Mouse (Mus musculus): Measurements from ENCODE around the gene Arhgap8.

The Arhgap8 gene

DNA sequence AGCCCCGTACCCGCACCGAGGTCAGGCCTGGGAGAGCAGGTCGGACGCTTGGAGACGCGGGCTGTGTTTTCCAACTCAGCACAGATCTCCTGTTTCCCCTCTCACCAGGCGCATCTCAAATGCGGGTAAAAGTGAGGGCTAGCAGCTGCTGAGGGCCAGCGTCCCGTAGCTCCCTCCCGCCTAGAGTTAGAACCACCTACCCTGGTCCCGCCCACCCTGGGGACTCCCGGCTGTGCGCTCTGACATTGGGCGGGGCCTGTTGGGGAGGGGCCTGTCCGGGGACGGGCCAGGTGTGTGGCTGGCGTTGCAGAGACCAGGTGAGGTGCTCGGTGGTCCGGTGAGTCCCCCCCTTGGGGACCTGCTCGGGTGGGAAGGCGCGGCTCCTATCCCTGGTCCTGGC, at the start of gene Arhgap8:
Gene Arhgap8, plus strand, starts transcription at position 262 of the 400 bp plus-strand sequence.
- in situ Hi-C loops (cut with MseI, MboI), result no loop called here

DNA sequence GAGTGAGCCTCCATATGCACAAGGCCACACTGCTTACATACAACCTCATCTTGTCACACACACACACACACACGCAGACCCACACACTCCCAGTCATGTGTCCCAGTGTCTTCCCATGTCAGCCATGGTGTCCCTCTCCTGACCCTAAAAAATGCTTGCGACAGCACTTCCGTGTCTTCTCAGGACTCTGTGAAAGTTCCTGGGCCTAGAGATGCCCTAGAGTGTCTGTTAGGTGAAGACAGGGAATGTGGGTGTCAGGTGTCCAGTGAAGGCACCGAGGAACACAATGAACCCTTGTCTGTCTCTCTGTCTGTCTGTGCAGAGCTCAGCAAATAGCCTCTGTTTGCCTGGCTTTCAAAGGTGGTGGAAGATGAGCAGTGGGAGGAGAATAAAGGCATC, 49.2 kb upstream of the Arhgap8 start:
- in situ Hi-C loops (cut with MseI, MboI), result no loop called here

DNA sequence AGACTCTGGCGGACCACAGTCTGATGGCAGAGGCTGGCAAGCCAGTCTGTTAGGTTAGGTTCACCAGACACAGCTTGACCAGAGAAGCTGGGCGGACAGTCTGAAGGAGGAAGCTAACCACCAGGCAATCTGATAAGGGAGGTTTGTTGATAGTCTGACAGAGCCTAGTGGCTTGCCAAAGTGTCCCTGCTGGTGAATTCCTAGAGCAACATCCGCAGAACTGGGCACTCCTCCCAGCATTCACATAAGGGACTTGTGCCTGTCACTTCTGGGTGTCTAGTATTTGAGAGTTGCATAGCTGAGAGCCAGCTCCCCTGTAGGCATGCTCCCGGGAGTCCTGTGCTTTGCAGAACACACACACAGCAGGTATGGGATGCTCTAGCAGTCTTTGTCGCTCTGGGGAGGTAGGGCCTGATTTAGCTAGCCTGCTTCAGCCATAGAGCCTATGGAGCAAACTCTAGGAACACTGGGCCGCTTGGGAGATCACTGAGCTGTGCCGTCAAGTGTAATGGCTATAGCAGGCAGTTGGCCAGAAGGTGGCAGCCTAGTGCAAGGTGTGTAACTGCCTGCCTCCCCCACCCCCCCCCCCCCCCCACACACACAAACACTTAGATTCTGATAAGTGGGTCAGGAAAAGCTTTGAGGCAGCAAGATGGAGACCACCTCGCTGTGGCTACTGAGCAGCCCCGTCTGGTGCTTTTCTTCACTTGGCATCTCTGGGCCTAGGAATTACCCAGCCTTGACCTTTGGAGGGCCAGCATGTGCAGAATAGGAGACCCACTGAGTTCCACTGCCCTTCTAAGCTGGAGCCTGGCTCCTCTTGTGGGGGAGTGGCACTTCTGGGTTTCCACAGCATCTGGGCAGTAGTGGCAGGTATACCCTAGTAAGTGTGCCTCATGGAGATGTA, 48.2 kb upstream of the Arhgap8 start:
- in situ Hi-C loops (cut with MseI, MboI), result no loop called here

DNA sequence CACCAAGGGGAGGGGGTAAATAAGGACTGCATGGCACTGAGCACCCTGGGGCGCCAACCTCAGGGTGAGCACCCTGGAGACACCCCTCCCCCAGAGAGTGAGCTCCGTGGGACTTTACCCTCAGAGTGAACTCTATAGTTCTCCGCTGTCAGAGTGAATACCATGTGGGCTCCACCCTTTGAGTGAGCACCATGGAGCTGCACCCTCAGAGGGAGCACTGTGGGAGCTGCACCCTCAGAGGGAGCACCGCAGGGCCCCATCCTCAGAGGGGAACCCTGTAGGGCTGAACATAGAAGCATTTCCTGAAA, 47.6 kb upstream of the Arhgap8 start:
- in situ Hi-C loops (cut with MseI, MboI), result no loop called here

DNA sequence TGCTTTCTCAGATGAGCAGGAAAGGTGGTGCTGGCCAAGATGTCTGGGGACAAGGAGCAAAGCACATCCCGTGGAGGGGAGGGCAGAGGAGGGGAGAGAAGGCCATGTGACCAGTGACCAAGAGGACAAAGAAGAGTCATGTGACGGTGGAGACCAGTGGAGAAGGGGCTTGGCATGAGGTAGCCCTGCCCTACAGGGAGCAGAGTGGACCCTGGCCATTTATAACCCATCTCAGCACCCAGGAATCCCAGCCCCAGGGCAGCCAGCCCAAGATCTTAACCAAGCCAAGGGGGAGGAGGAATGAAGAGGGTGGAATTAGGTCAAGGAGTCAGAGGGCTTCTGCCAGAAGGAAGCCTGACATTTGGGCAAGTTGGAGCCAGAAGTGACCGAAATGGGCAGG, 47.2 kb upstream of the Arhgap8 start:
- in situ Hi-C loops (cut with MseI, MboI), result no loop called here

DNA sequence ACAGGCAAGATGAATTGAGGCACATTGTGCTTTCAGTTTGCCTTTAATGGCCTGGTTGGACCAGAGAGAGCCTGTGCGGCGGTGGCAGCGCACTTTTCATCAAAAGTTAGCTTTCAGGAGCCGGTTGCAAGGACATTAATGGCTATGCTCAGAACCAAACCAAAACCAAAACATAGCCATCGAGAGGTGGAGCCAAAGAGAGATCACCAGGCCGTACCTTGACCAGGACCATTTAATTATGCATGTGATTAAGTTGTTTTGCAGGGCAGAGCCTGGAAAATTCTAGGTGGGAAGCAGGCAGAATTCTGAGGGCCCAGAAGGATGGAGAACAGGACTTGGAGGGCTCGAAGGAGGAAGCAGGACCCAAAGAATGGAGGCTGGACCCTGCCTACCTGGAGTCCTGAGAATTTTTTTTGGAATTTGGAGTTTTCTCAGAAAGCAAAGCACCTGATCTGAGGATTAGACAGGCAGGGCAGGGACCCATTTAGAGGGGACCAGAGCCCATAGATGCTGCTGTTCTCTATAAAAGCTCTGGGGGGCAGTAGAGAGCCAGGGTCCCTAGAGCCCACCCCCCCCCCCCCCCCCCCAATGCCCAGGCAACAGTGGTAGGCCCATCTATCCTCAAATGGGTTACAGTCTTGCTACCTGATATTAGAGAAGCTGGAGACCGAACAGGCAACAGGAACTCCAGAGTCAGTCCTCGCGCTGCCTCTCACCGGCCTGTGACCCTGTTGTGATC, 45.4 kb upstream of the Arhgap8 start:
- in situ Hi-C loops (cut with MseI, MboI), result no loop called here

DNA sequence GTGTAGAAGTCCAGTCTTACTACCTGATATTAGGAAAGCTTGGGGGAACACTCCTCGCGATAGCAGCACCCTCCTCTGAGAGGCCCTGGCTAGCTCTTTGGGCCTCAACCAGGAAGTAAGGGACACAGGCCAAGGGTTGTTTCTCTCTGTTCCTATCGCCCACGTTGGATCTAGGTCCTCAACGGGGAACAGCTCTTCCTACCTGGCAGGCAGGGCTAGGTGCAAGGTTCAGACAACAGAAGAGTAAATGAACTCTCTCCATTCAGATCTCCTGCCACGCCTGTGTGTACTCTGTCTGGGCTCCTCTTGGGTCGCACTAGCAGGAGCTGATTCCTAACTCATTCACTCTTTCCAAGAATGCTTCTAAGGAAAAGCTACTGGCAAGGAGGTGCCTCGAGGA, 44.5 kb upstream of the Arhgap8 start:
- in situ Hi-C loops (cut with MseI, MboI), result no loop called here

DNA sequence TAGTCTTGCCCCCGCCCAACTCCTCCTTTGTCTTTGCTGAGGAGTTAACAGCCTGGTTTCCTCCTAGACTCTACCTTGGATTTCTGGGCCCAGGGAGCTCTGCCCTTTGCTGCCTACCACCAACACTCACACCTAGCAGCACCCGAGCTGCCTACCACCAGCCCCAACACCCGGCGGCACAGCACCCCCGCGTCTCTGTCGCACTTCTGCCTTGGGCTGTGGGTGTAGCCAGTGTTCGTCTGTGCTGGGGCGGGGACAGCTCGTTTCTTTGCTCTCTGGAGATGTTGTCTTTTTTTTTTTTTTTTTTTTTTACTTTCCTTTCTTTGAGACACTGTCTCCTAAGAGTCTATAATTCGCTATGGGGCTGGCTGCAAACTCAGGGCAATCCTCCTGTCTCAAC, 41.9 kb upstream of the Arhgap8 start:
- in situ Hi-C loops (cut with MseI, MboI), result no loop called here

DNA sequence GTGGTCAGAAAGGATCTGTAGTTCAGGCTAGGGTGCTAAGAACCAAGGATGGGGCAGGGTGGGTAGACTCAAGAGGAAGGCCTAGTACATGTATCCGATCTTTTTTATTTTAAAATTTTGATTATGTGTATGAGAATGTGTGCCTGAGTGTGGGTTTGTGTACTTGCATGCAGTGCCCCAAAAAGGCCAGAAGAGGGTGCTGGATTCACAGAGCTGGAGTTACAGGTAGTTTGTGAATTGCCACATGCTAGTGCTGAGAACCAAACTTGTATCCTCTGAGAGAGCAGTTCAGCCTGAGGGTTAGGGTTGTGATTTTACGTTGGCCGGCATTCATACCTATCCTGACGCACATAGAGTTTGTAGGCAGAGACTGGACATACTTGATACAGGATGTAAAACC, 40.8 kb upstream of the Arhgap8 start:
- in situ Hi-C loops (cut with MseI, MboI), result no loop called here

DNA sequence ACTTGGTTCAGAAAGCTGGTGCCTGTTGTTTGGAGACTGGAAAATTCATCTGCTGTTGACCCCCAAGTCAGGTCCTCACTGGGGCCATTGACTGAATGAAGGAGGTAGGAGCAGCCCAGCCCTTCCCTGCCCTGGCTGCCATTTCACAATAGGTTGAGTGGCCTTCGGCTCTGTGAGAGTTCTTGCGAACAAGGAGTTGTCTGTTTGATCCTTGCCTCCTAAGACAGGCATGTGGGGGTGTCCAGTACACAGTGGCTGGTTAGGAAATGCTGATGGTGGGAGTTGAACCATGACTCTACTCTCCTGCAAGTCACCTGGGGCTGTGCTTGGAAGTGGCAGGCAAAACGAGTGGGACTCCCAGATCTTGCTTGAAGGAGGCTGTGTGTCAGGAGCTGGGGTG, 40.1 kb upstream of the Arhgap8 start:
- in situ Hi-C loops (cut with MseI, MboI), result no loop called here

DNA sequence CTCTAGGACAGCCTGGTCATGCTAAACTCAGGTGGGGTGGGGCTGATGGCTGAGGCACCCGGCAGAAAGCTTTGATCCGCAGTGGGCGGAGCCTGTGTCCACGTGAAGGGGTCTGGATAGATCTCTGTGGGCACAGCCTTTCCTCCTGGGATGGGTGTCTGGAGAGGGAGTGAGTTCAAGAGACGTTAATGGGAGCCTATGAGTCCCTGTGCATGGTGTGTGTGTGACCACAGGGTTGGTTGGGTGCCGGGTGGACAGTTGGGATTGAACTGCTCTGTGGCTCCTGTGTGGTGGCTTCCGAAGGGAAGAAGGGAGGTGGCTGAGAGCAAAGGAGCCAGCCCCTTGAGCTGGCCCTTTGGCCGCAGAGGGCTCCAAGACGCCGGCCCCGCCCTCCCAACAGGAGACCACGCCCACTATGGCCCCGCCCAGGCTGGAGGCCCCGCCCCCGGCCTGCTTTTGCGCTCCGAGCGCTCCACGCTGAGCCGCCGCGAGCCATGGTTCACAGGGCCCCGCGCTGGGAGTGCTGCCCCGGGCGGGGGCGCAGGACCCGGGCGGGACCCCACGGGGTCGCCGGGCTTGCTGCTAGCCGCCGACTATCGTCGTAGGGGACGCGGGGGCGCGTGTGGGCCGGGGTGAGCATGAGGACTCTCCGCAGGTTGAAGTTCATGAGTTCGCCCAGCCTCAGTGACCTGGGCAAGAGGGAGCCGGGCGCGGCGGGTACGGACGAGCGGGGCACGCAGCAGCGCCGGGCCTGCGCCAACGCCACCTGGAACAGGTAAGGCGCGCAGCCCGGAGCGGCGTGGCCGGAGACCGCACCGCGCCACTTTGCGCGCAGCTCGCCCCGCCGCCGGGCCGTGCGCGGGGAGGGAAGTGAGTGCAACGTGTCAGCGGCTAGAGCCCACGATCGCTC, 39.1 kb upstream of the Arhgap8 start:
- in situ Hi-C loops (cut with MseI, MboI), result no loop called here

DNA sequence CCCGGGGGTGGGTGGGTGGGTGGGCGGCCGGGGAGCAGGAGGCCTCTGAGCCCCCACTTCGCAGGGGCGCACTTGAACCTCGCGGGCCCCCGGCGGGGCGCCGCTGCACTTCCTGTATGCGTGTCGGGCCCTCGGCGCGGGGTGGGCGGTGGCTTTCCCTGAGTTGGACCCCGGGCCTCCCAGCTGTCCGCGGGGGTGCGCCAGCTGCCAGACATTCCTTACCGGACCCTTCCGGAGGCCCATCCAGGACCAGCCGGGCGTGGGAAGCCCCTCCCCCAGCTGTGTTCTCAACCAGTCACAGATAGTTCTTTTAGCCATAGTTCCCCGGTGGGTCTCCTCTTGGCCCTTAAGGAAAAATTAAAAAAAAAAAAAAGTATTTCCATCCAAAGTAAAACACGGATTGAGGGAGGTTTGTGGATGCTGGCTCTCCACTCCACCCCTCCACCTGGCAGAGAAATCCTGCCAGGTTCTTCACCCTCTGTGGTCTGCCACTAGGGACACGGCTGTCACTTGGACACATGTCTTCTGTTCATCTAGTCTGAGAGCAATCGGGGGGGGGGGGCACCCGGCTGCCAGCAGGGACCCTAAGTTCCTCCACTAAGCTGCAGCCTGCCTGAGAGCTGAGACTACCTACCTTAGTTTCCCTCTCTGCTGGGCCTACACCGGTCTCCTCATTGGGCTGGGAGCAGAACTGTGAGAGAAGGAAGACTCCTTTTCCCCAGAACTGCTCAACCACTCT, 38.2 kb upstream of the Arhgap8 start:
- in situ Hi-C loops (cut with MseI, MboI), result no loop called here

DNA sequence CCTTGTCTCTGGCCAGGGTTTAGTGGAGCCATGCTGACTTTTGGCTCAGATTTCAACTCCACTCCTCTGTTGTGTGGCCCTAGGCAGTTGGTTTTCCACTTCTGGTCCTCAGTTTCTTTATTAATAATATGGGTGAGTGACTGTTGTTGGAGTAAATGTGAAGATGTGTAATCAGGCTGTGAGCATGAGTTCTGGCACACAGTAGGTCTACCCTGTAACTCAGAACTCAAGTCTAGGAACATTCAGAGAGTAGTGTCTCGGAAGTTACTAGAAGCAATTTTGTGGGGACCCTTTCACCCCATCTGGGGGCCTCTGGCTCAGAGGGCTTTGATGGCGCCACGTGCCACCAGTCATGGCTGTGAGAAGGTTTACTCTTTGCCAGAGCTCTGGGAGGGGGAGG, 37.6 kb upstream of the Arhgap8 start:
- in situ Hi-C loops (cut with MseI, MboI), result no loop called here

DNA sequence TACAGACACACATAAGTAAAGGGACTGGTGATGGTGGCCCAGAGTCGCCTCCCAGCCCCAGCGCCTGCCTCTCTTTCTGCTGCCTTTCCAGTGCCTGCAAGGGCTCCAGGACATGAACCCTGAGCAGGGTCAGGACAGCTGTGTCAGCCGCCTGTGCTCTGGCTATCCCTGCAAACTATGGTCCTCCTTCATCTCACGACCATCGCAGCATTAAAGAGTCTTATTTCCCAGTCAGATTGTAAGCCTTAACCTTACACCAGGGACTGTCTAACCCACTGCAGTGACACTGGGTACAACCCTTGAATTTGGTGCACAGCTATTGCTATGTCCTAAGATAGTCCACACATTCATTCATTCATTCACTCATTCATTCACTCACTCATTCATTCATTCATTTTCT, 37.0 kb upstream of the Arhgap8 start:
- in situ Hi-C loops (cut with MseI, MboI), result no loop called here

DNA sequence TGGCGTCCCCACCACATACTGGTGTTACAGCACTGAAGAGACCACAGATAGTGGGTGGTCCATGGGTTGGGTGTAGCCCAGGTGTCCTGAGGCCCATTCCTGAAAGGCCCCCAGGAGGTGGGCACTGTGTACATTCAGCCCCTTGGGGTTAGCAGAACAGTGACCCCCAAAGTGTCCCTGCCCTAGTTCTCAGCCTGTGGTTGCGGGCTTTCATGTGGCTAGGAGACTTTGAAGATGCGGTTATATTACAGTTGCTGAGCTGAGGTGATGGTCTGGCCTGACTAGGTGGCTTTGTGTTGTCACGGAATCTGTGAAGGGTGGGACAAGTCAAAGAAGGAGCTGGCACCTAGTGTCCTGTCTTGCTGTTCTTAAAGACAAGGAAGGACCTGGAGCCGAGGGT, 35.3 kb upstream of the Arhgap8 start:
- in situ Hi-C loops (cut with MseI, MboI), result no loop called here

DNA sequence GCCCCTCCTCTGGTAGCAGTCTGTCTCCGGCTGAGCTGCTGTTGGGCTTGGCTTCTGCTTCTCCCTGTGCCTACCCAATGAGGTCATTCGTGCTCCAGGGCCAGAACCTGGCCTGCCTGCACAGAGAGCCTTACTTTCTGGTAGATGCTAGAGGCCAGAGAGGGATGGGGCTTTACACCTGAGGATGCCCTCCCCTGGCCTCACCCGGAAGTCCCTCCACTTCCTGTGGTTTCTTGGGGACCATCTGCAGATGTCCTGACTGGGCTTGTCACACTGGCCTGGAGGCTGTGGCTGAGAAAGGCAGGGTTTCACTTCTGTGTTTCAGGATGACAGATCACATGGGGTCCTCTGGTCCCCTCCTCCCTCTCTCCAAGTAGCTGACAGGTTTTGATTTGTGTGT, 34.4 kb upstream of the Arhgap8 start:
- in situ Hi-C loops (cut with MseI, MboI), result no loop called here

DNA sequence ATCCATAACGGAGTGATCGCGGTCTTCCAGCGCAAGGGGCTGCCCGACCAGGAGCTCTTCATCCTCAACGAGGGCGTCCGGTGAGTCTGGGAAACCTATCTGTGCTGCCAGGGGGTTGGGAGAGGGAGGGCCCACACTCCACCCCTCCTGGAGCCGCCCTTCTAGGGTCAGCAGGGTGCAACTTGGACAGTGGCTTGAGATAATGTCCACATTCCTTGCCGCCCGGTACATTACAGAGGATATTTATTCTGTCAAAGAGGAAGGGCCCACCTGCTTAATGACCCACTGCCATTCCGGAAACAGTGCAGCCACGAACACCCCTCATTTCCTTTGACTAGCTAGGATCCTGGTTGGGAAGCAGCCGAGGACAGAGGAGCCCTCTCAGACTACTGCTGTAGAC, 31.9 kb upstream of the Arhgap8 start:
- in situ Hi-C loops (cut with MseI, MboI), result no loop called here

DNA sequence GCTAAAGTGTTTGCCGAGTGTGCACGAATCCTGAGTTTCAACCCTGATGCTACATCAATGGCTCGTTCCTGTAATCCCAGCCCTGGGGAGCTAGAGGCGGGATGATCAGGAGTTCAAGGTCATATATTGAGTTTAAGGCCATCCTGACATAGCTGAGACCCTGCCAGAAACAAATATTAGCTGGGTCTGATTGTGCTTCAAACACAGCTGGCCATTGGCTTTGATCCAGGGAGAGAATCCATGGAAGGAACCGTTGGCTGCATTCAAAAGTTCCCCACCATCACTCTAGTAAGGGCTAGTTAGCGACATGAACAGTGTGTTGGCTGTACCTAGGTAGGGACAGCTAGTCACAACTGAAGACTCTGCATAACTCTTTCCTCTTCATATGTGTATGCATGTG, 30.5 kb upstream of the Arhgap8 start:
- in situ Hi-C loops (cut with MseI, MboI), result no loop called here

DNA sequence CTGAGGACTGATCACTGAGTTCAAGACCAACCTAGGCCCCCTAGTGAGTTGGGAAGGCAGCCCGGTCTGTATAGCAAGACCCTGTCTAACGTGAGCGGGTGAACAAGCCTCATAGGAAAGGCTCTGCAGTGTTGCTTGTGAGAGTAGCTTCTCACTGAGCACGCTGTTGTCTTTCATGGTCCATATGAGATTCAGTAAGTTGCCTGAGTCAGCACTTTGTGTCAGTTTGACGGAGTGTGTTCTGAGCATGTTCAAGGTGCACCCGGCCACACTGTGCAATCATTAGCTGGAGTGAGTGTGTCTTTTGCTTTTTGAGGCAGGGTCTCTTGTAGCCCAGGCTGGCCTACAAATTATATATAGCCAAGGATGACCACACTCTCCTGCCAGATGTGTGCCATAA, 28.3 kb upstream of the Arhgap8 start:
- in situ Hi-C loops (cut with MseI, MboI), result no loop called here

DNA sequence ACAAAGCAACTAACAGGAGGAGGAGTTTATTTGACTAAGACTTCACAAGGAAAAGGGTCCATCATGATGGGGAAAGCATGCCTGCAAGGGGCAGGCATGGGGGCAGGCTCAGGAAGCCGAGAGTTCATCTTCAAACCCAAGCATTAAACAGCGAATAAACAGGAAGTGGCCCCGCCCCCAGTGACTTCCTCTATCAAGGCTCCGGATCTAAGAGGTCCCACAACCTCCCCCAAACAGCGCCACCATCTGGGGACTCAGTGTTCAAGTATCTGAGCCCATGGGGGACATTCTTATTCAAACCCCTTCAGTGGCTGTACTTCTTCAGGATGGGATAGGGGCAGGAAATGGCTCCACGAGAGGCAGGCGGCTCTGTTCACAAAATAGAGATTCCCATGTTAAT, 27.2 kb upstream of the Arhgap8 start:
- in situ Hi-C loops (cut with MseI, MboI), result no loop called here

DNA sequence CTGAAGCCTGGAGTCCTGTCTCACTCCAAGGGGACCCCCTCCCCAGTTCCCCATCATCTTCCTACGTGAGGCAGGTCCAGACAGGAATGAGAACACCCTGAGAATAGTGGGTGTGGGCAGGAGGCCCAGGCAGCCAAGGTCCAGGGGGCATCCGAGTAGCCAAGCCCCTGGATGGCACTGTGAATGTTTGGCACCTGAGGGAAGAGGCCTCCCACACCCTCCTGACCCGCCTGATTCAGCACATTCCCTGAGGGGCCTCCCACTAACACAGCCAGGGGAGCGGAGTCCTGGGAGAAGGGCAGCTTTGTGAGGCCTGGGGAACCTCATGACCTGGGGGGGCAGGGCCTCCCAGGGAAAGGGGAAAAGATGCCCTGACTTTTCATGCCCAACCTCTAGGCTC, 23.8 kb upstream of the Arhgap8 start:
- in situ Hi-C loops (cut with MseI, MboI), result no loop called here

DNA sequence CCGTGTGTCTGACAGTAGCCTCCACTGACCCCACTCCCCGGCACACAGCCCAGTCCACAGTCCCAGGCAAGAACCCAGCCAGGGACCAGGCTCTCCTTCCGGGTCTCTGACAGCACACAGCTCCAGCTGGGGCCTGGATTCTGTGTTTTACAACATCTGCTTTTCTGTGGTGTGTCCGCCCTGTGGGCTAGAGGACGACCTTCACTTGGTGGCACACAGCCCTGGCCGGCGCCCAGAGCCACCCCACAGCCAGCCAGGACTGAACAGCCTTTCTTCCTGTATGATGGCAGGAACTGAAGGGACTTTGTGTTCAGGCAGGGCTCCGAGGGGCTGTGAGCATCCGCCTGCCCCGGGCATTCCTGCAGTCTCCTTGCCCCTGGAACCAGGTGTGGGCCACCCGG, 22.2 kb upstream of the Arhgap8 start:
- in situ Hi-C loops (cut with MseI, MboI), result no loop called here
